Mouse (Mus musculus) layer of hippocampus, adult 18-20 months (tissue): ENCODE results near the gene H2-DMb2. TPM values are rescaled to one million over a fixed set of nuclear protein-coding genes. Genes with fewer than 3 reads are reported as not detected.
"Not testable (repeated sequence)": the region's sequence is repeated elsewhere in the genome, so short reads cannot be mapped to it uniquely, and the experiment has no call there.

Experiments
- DNase-seq, 2 experiments: peaks; one replicate each; pipeline ENCODE4 v3.0.0; 2022; ENCODE audit warnings: low spot score in 2 of 2
- total RNA-seq, 2 experiments: library from RNA; stranded (reverse); gene quantifications; 2 replicates each; pipeline ENCODE4 v1.2.3; 2021

H2-DMb2 gene
- total RNA-seq, 2 experiments from 2014 or later = 1.3 to 1.6 TPM

DNA sequence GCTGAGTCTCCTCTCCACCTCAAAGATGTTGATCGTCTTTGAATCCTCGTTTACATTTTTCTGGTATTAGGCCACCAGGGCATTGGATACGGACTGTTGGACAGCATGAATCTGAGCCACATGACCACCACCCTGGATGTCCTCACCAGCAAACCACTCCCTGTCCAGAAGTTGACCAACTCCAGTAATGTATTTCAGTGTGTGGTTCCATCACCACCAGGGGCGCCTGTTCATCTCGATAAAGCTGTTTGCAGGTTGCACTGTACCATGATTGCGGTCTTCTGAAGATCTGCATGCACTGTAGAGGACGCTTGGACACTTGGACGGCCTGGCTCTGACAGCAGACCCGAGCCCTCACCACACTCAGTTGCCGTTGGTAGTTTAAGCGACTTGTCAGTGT is 9.8 kb upstream of the H2-DMb2 start:
- no peak for DNase-seq

DNA sequence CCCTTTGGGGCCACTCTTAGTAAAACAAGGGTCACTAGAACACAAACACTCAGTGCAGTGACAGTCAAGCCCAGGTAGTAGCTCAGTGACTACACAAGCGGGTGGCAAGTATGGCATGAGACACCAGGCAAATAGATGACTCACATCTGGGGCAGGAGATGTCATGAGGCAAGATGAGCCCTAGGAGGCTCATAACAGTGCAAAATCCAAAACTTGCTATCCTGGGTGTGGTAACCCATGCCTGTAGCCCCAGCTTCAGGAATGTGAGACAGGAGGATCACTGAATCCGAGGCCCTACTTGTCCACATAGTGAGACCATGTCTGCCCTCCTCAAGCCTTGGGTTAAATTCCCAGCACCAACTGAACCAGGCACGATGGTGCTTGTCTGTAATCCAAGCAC is 8.7 kb upstream of the H2-DMb2 start:
- no peak for DNase-seq

DNA sequence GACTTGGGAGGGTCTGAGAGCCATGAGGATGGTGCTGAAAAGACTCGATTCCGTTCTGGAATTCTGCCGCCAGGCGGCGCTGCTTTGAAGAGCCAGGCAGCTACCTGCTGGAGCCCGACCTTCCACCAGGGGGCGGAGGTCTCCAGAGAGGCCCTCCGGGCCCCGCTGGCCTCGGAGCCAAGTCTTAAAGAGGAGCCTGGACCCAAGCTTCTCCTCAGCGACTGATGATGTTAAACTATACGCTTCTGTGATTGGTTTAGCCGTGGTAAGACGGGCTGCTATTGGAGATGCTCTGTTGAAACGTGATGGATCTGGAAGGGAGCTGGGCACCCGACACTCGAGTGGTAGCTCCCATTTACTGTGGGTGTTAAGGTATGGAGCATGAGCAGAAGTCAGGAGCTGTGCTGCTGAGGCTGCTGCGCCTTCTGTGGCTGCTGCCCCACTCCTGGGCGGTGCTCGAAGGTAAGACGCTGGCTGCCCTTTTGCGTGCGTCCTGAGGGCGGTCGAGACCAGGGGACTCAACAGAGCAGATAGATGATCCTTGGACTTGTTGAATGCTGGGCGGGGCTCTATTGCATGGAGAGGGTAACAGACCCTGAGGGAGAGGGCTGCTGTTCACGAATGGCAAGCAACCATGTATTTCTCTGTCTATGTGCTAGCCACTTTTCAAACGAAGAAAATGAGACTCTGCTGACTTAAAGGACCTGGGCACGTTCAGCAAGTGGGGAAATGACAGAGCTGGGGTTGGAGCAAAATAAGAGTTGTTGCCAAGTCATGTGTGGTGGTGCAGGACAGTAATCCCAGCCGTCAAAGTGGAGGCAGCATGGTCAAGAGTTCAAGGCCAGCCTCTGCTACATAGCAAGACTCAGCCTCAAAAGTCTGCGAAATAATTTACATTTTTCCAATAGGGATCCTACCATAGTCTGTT is 7.5 kb upstream of the H2-DMb2 start:
- DNase-seq = peak; percentile 94 to 99

DNA sequence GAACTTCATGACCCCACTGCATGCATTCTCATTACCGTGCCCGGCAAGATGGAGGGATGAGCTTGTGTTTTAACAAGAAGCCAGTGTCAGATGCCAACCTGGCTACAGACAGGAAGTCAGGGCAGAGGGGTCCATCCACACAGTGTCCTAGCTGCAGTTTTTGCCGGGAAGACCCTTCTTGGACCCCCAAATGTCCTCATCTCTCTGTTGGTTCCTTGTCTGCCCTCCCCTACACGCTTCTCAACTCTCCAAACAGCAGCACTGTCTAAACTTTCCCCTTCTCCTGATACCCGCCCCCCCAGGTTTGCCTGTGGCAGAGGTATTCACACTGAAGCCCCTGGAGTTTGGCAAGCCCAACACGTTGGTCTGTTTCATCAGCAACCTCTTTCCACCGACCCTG is 5.5 kb upstream of the H2-DMb2 start:
- DNase-seq = no peak

DNA sequence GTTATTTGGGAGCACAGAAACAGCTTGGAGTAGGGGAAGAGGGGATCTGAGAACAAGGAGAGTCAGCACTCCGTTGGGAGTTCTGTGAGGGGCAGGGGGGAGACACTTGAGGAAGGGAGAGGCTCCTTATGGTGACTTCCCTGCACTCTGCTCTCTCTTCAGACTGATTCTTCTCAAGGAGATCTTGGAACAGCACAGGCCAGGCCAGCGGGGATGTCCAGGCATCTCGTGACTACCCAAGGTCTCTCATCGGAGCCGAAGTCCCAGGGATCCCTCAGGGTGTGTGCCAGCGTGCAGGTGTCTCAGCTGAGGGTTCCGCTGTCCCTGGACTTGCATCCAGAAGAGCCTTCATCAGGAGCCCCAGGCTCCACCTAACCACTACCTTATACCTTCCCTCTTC is 4.5 kb upstream of the H2-DMb2 start:
- no peak for DNase-seq

DNA sequence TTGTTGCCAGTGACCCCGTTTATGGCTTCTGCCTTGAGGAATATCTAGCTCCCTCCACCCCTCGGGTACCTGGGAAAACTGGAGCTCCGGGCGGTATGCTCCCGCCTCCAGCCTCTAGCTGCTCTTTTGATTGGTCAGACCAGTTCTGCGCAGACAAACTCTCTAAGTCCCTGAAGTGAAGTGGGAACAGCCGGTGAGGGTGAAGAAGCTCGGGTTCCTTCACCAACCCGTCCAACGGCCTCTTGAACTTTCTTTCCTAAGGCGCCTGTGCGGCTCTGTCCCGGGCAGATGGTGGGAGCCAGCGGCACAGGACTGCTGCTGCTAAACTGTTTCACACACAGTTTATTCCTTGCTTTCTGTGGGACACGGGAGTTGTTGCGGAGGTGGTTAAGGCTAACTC is 3.7 kb upstream of the H2-DMb2 start:
- no peak for DNase-seq

DNA sequence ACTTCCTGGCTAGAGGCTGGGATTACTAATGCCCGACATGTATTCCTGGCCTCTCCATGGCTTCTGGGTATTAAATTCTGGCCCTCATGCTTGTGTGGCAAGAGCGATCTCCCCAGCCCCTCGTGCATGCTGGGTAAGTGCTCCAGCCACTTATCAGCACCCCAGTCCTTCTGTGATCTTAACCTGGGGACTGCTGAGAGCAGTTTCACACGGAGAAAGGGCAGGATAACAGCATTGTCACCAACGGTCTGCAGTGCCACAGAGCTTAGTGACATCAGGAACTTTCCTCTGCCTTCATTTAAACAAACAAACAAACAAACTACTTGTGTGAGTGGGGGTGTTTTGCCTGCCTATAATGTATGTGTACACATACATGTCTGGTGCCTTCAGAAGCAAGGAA is 2.9 kb upstream of the H2-DMb2 start:
- DNase-seq = no peak

DNA sequence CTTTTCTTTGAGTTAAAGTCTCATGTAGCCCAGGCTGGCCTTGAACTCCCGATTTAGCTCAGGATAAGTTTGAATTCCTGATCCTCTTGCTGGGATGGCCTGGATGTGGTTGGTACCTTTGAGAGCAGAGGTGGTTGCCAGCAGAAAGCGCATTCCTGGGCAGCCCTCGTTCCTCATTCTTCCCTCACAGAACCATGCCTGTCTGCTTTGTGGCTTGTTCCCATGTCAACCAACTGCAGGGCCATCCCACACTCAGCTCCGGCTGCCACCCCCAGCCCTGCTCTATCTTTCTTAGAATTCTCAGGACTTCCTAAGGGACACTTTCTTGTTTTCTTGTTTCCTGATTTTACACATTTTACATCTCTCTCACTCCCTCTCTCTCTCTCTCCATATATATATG is 1.7 kb upstream of the H2-DMb2 start:
- DNase-seq = peak in 1 of 2 experiments; percentile 73

DNA sequence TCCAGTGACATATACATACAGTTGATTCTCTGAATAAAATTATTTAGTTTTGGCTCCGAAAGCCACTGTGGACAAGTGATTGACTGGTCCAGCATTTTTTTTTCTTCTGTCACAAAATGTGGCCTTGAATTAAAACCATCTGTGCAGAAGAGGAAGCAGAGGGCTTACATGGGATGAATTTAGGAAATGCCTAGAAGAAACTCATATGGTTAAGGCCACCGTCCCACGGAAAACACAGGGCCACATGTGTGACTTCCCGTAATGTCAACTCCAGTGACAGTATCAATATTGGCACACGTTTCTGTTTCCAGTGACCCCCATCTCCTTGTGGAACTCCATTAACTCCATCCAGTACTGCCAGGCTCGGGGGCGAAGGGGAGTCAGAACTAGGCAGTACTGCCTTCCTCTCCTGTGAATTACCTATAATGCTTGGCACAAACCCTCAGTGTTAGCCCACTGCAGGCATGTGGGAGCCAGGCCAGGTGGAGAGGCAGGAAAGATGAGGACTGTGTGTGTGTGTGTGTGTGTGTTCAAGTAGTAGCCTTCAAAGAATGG is 574 bp upstream of the H2-DMb2 start:
- DNase-seq = no peak

DNA sequence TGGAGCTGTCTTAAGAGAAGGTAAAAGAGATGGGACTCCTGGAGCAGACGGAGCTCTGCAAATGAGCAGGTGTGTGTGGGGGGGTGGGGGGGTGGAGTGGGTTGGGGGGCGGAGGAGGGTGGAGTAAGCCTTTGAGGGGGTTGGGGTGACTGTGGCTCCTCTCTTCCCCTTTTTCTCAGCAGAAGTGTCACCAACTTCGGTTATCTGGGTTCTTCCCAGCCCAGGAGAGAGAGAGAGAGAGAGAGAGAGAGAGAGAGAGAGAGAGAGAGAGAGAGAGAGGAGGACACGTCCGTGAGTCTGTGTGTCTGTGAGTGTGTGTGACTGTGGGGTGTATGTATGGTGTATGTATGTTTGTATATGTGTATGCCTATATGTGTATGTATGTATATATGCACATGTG is 354 bp downstream of the H2-DMb2 start:
- DNase-seq = no peak

DNA sequence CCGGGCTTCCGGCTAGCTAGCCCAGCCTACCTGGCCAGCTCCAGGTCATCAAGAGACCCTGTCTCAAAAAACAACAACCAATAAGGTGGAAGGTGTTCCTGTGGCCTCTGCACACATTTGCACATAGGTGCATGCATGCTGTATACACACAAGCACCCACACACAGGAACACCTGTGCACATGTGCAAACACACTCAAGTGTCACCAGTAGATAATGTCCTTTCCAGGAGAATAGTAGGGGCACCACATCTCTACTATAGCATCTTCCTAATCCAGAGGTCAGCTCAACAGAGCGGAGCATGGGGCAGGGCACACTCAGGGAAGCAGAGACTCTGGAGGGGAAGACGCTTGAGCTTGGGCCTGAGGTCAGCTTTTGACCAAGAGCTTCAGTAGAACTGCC is 1.1 kb downstream of the H2-DMb2 start:
- not testable (repeated sequence) for DNase-seq

DNA sequence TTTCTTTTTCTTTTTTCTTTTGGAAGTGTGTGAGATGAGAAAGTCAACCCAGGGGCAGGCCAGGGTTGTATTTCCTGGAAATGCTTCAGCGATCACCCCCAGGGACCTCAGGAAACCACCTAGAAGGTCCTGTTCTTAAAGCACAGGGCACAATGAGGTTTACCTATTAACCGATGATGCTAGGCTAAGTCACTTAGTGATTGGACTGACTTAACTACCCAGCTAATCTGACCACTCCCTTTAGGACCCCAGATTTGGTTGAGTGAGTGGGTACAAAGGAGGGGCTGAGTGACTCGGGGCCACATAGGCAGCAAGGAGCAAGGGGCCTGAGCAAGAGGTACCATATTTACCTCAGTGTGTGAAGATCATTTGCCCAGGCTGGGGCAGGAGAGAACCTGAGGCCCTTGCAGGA is 1.9 kb downstream of the H2-DMb2 start:
- no peak for DNase-seq

DNA sequence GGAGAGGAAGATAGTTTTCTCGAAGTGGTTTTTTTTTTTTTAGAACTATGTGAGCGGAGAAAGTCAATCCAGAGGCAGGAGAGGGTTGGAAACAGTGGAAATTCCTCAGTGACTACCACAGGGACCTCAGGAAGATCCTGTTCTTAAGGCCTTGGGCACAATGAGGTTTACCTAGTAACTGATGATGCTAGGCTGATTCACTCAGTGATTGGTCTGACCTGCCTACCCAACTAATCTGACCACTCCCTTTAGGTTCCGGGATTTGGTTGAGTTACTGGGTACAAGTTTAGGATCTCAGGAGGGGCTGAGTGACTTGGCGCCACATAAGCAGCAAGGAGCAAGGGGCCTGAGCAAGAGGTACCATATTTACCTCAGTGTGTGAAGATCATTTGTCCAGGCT is 9.8 kb downstream of the H2-DMb2 start, which contains the start of gene H2-DMb1:
TSS of gene H2-DMb1 (plus strand) at position 150 of the 400 bp plus-strand sequence.
- peak in 1 of 2 experiments; percentile 80 for DNase-seq

DNA sequence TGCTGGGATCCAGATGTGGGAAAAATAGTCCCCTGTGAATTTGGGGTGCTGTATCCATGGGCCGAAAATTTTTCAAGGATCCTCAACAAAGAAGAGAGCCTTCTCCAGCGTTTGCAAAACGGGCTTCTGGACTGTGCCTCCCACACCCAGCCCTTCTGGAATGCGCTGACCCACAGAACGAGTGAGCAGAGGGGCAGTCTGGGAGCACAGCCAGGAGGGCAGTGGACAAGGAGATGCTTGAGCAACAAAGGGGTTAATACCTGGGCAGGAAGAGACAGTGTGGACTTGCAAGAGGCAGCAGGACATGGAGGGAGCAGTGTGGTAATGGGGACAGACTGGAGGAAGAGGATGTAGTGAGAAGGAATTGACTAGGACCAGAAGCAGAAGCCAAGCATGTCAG is 12.4 kb downstream of the H2-DMb2 start:
- DNase-seq = no peak

DNA sequence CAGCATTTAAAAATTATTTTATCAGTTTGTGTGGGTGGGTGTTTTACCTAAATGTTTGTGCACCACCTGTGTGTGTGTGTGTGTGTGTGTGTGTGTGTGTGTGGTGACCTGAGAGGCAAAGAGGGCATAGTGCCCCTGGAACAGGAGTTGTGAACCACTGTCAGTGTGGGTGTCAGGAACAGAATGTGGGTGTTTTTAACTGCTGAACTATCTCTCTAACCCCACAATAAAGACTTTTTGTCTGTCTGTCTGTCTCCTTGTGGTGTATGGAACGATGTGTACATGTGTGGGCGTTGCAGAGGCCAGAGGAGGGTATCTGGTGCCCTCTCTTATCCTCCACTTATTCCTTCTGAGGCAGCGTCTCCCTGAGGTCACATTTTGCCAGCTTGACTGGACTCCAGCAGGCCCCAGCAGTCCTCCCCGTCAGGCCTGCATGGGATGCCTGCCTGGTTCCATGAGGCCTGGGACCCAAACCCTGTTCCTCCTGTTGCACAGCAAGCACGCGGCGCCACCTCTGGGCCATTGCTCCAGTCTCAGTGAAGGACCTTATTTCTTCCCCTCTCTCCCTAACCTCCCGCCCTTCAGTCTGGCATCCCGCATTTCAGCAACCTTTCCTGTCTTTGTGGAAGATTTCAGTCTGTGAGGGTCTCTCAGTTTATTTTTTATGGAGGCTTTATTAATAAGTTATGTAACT is 21.2 kb downstream of the H2-DMb2 start:
- peak in 1 of 2 experiments; percentile 30 for DNase-seq

DNA sequence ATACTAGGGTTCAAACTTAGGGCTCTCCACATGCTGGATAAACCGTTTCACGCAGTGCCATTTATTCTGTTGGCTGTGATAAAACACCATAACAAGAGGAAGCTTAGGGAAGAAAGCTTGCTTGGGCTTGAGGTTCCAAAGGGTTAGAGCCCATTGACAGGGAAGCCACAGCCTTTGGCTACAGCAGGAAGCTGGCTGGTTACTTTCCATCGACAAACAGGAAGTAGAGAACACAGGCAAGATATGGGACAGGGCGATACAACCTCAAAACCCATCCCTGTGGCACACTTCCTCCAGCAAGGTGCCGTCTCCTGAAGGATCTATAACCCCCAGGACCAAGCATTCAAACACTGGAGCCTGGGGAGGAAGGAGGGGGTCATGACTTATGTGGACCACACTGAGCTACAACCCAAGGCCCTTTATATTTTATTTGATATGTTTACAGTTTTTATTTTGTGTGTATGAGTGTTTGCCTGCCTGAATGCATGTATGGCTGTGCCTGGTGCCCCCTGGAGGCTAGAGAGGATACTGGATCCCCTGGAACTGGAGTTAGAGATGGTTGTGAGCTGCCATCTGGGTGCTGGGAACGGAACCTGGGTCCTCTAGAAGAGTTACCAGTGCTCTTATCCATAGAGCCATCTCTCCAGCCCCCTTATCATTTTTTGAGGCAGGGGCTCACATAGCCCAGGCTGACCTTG is 22.1 kb downstream of the H2-DMb2 start:
- no peak for DNase-seq

DNA sequence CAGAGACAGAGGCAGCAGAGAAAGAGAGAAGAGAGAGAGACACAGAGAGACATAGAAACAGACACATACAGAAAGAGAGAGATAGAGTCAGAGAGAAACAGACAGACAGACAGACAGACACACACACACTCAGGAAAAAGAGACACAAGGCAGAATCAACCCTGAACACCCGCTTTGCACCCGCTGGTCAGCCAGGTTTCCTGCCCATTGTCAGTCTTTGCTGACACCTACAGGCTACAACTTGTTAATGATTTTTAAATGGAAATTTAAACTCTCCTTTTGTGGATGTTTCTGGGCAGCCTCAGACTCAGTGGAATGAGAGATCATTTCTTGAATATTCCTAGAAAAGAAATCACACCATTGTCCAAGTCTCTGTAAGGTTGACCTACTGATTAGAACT is 26.2 kb downstream of the H2-DMb2 start:
- peak in 1 of 2 experiments; percentile 52 for DNase-seq

DNA sequence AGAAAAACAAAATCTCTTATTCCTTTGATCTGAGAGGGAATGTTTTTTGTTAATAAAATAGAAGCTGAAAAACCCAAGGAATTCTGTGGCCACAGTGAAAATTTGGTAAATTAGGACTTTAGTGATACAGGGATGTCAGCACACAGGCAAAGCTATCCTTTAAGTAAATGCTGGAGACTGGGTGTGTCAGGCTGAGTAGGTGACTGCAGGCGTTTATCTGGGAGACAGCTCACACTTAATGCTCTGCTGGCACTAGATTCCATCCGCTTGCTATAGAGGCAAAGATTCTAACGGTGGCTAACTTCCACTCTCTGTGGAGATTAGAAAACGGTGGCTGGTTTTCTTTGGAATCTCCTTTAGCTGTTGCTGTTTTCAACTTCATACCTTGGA is 27.4 kb downstream of the H2-DMb2 start:
- DNase-seq = no peak

DNA sequence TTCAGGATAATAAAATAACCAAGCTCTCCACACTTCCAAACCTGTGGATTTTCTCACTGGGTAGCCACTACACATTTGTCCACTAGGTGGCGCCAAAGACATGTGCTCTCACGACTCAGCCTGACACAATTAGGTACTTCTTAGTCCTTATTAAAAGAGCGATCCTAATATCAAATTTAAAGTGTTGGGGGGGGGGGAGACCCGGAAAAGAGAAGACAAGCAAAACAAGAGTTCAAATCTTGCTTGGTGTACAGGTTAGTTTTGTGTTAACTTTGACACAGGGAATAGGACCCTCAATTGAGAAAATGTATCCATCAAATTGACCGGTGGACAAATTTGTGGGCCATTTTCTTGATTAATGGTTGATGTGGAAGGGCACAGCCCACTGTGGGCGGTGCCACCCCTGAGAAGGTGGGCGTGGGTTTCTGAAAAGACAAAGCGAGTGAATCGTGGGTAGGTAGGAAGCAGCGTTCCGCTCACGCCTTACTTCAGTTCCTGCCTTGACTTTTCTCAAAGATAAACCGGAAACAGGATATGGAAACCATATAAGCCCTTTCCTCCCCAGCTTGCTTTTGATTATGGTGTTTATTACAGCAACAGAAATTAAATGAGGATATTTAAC is 27.9 kb downstream of the H2-DMb2 start:
- DNase-seq = peak; percentile 76 to 91

DNA sequence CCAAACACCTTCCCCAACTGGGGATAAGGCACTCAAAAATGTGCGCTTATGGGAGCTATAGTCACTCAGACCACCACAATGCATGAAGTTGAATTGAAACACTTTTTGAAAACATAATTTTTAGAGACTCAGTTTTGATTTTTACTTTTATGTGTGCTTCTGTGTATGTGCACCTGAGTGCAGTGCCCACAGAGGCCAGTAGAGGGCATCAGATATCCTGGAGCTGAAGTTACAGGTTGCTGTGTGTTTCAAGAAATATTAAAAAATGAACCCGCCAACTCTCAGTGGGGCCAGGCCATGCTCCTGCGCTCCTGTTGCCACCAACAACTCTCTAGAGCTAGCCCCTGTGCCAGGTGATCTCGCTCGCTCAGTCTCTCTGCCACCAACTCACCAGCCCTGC is 29.4 kb downstream of the H2-DMb2 start:
- DNase-seq = no peak

DNA sequence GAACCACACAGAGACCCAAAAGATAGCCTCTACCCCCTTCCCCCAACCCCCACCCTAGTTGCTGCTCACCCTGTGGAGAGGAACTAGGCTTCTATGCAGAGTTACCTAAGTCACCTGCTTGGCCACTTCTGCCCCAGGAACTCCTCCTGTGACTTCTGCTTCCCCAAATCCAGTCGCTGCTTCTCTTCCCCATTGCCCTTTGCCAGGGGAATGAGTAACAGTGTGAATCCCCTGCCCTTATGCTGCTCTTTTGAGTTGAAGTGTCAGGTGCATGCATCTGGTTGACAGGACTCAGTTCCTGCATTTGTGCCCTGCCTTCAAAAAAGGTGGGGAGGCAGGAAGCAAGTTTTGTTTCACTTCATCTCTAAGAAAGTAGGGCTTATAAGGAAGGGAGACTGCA is 31.0 kb downstream of the H2-DMb2 start:
- no peak for DNase-seq
